Mouse (Mus musculus): ENCODE results near the gene Gm8439.

DNA sequence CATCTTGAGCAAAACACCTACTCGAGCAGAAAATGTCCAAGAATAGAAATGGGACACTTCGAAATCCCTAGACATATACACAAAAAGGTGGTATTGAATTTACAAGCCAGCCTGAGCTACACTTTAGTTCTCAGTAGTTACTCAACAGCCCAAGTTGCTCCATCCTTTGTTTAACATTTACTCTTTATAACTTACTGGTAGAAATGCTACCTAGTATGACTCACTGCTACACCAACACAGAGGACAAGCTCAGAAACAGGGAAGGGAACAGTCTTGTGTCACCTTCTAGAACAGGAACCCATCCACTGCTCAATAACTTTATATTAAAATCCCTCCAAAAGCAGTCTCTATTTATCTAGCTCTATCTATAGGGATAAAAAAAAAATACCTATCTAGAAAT, 22.8 kb upstream of the Gm8439 start:
- TF ChIP-seq GATA1 (IDR thresholded peaks at IDR 0.05; ENCODE audit: borderline replicate concordance, low read length), result no peak
- TF ChIP-seq CTCF (IDR thresholded peaks at IDR 0.05; ENCODE audit: low read depth, low read length), result no peak

Measured in G1E (cell line).